Mouse (Mus musculus) myocyte (in vitro differentiated cells): ENCODE measurements around the gene Pard3. TPM values are rescaled to one million over a fixed set of nuclear protein-coding genes. Genes with fewer than 3 reads are reported as not detected.

Experiments used
- H3K27me3 ChIP-seq: one replicate; pipeline ENCODE4 v1.6.1; 2011; ENCODE audit not compliant: control insufficient read depth, insufficient read depth, insufficient read length
- H3K36me3 ChIP-seq: one replicate; pipeline ENCODE4 v1.6.1; 2011; ENCODE audit not compliant: control insufficient read depth, insufficient read depth
- H3K4me2 ChIP-seq: one replicate; pipeline ENCODE4 v1.6.1; 2011; ENCODE audit warnings: low read depth, control low read depth
- H3K4me3 ChIP-seq: one replicate; pipeline ENCODE4 v1.5.1; 2011; ENCODE audit warnings: mild to moderate bottlenecking, control low read depth, moderate library complexity
- H3K79me2 ChIP-seq: one replicate; pipeline ENCODE4 v1.6.1; 2011; ENCODE audit not compliant: control insufficient read depth, insufficient read depth
- H3ac ChIP-seq: one replicate; pipeline ENCODE4 v1.6.1; 2011; ENCODE audit not compliant: control insufficient read depth, insufficient read length
- CEBPB ChIP-seq: IDR thresholded peaks from 2 replicates; pipeline ENCODE4 v1.6.1; 2011; ENCODE audit warnings: mild to moderate bottlenecking, moderate library complexity; ENCODE audit not compliant: poor library complexity, insufficient read depth, severe bottlenecking
- E2F4 ChIP-seq: IDR thresholded peaks from one replicate; pipeline ENCODE4 v1.6.1; 2011; ENCODE audit warnings: mild to moderate bottlenecking, control low read depth, moderate library complexity; ENCODE audit not compliant: insufficient read depth
- MAX ChIP-seq: IDR thresholded peaks from one replicate; pipeline ENCODE4 v1.6.1; 2011; ENCODE audit warnings: low read depth, mild to moderate bottlenecking, control low read depth
- MYOD1 ChIP-seq, 3 experiments: IDR thresholded peaks; one replicate each; pipeline ENCODE4 v1.6.1; 2011; ENCODE audit warnings: control low read depth in 2 of 3, low read depth in 2 of 3, mild to moderate bottlenecking in 2 of 3, moderate library complexity in 1 of 3; ENCODE audit not compliant: insufficient read length in 2 of 3, control insufficient read depth in 1 of 3
- MYOG ChIP-seq, 3 experiments: IDR thresholded peaks; one replicate each; pipeline ENCODE4 v1.6.1; 2011; ENCODE audit warnings: control low read depth in 2 of 3, low read depth in 2 of 3, mild to moderate bottlenecking in 2 of 3; ENCODE audit not compliant: insufficient read length in 2 of 3, control insufficient read depth in 1 of 3, insufficient read depth in 1 of 3
- POLR2A ChIP-seq: IDR thresholded peaks from one replicate; pipeline ENCODE4 v1.6.1; 2011; ENCODE audit warnings: low read depth, mild to moderate bottlenecking, control low read depth, moderate library complexity; ENCODE audit not compliant: insufficient read length
- POLR2AphosphoS2 ChIP-seq: IDR thresholded peaks from one replicate; pipeline ENCODE4 v1.6.1; 2011; ENCODE audit warnings: low read depth, control low read depth; ENCODE audit not compliant: insufficient read length
- REST ChIP-seq: IDR thresholded peaks from one replicate; pipeline ENCODE4 v1.6.1; 2011; ENCODE audit warnings: mild to moderate bottlenecking, control low read depth, moderate library complexity; ENCODE audit not compliant: insufficient read depth, insufficient read length
- SRF ChIP-seq: IDR thresholded peaks from one replicate; pipeline ENCODE4 v1.6.1; 2011; ENCODE audit warnings: low read depth; ENCODE audit not compliant: control insufficient read depth, insufficient read length
- TCF12 ChIP-seq: IDR thresholded peaks from one replicate; pipeline ENCODE4 v1.6.1; 2011; ENCODE audit warnings: mild to moderate bottlenecking, control low read depth; ENCODE audit not compliant: poor library complexity, insufficient read depth, severe bottlenecking
- TCF3 ChIP-seq: IDR thresholded peaks from one replicate; pipeline ENCODE4 v1.6.1; 2011; ENCODE audit warnings: low read depth, control low read depth; ENCODE audit not compliant: insufficient read length
- USF1 ChIP-seq: IDR thresholded peaks from one replicate; pipeline ENCODE4 v1.6.1; 2011; ENCODE audit warnings: low read depth, mild to moderate bottlenecking, control low read depth, moderate library complexity
- polyA plus RNA-seq: library from polyadenylated mRNA; unstranded; fragments of >200 nt; fragmentation: generic; extraction: Trizol; gene quantifications from one replicate; pipeline ENCODE4 v1.2.1, GENCODE M21; 2012; ENCODE audit warnings: missing spikeins

The Pard3 gene
- polyA plus RNA-seq, 1 experiment: 24.3 TPM

DNA sequence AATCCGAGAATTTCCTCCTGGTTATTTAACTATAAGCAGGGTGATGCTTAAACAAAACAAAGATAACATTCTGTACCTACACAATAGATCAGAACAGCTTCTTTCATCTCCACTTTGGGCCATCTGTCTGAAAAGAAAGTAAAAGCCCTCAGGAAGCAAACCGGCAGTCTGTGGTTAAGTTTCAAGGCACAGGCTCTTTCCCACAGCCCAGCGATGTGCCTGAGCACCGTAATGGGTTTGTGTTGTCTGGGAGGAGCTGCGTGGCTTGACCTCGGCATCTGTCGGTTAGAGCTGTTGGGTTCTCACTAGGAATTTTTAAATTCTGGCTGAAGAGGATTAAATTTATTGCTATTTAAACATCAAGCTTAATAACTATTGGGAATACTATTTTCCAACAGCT, 436.5 kb downstream of the Pard3 start:
- no peak overlapping the region for H3ac ChIP-seq
- no peak overlapping the region for H3K4me2 ChIP-seq
- TF ChIP-seq POLR2A (no peak), TCF12 (no peak), SRF (no peak), MAX (no peak), POLR2AphosphoS2 (no peak), REST (no peak), TCF3 (no peak), CEBPB (no peak), MYOD1 (IDR thresholded peaks at IDR 0.05; ENCODE audit: control insufficient read depth in 1 of 3, insufficient read length in 2 of 3, low read depth in 2 of 3) (no peak), USF1 (no peak), E2F4 (no peak), MYOG (IDR thresholded peaks at IDR 0.05; ENCODE audit: control insufficient read depth in 1 of 3, insufficient read depth in 1 of 3, insufficient read length in 2 of 3, low read depth in 2 of 3) (no peak)
- no peak overlapping the region for H3K4me3 ChIP-seq
- H3K27me3 ChIP-seq: no peaks in the 10 kb centered on the region
- no peaks in the 10 kb centered on the region for H3K36me3 ChIP-seq
- no peaks in the 10 kb centered on the region for H3K79me2 ChIP-seq

DNA sequence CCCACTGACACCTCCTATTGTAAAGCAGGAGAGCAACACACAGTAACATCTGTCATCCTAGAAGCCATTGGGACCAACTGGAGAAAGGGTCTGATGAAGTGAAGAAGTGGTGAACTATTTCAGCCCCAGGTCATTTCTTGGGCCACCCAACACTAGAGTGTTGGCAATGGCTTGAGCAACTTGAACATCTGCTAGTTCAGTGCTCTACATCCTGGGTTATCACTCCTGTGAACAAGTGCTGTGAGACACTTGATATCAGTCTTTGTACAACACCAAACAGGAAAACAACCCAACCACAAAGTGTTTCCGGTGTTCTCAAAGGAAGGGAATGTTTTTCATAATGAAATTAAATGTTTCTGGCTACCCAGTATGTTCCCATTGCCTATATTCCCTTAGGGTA, 438.1 kb downstream of the Pard3 start:
- H3K27me3 ChIP-seq: no peaks in the 10 kb centered on the region
- TF ChIP-seq CEBPB (no peak), SRF (no peak), POLR2A (no peak), POLR2AphosphoS2 (no peak), MYOG (IDR thresholded peaks at IDR 0.05; ENCODE audit: control insufficient read depth in 1 of 3, insufficient read depth in 1 of 3, insufficient read length in 2 of 3, low read depth in 2 of 3) (no peak), TCF12 (no peak), MAX (no peak), TCF3 (no peak), E2F4 (no peak), USF1 (no peak), REST (no peak), MYOD1 (IDR thresholded peaks at IDR 0.05; ENCODE audit: control insufficient read depth in 1 of 3, insufficient read length in 2 of 3, low read depth in 2 of 3) (no peak)
- no peak overlapping the region for H3ac ChIP-seq
- H3K79me2 ChIP-seq: no peaks in the 10 kb centered on the region
- H3K36me3 ChIP-seq: no peaks in the 10 kb centered on the region
- no peak overlapping the region for H3K4me3 ChIP-seq
- no peak overlapping the region for H3K4me2 ChIP-seq

DNA sequence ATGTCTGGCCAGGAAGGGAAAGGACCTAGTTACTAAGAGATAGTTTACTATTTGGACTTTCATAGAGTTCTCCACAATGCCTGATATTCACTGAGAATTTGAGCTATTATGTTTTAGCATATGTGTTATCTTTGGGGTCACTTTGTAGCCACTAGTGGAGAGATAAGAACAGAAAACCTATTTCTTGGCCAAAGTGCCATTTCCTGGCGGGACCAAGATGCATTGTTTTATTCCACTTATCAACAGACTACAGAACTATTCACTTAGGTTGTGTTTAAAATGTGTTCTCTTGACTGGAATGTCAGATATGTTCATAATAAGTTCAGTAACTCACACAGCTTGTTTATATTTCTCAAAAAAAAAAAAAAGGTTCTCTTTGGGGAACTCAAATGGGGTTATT, 441.6 kb downstream of the Pard3 start:
- no peaks in the 10 kb centered on the region for H3K27me3 ChIP-seq
- H3K4me2 ChIP-seq: no peak overlapping the region
- TF ChIP-seq E2F4 (no peak), MYOG (IDR thresholded peaks at IDR 0.05; ENCODE audit: control insufficient read depth in 1 of 3, insufficient read depth in 1 of 3, insufficient read length in 2 of 3, low read depth in 2 of 3) (no peak), REST (no peak), TCF3 (no peak), TCF12 (no peak), MAX (no peak), SRF (no peak), POLR2AphosphoS2 (no peak), MYOD1 (IDR thresholded peaks at IDR 0.05; ENCODE audit: control insufficient read depth in 1 of 3, insufficient read length in 2 of 3, low read depth in 2 of 3) (no peak), CEBPB (no peak), POLR2A (no peak), USF1 (no peak)
- H3K4me3 ChIP-seq: no peak overlapping the region
- no peak overlapping the region for H3ac ChIP-seq
- no peaks in the 10 kb centered on the region for H3K79me2 ChIP-seq
- no peaks in the 10 kb centered on the region for H3K36me3 ChIP-seq

DNA sequence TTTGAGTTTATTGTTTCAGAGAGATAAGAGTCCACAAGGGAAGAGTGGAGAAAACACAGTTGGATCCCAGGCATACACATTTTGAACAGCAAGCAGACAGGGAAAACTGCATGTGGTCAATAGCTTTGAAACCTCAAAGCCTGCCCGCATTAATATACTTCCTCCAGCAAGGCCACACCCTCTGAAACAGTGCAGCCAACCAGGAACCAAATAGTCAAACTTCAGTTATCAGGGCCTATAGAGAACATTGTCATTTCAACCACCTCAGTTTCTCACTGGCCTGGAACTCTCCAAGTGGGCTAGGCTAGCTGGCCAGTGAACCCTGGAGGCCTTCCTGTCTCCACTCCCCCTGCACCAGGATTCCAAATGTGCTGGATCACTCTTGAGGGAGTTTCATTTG, 442.6 kb downstream of the Pard3 start:
- Histone ChIP-seq H3K79me2 (no peaks in the 10 kb centered on the region), H3K27me3 (no peaks in the 10 kb centered on the region), H3K4me3 (no peak overlapping the region), H3K4me2 (no peak overlapping the region), H3ac (no peak overlapping the region), H3K36me3 (no peaks in the 10 kb centered on the region)
- TF ChIP-seq TCF3 (no peak), TCF12 (no peak), MAX (no peak), CEBPB (no peak), REST (no peak), E2F4 (no peak), POLR2A (no peak), SRF (no peak), USF1 (no peak), MYOD1 (IDR thresholded peaks at IDR 0.05; ENCODE audit: control insufficient read depth in 1 of 3, insufficient read length in 2 of 3, low read depth in 2 of 3) (no peak), POLR2AphosphoS2 (no peak), MYOG (IDR thresholded peaks at IDR 0.05; ENCODE audit: control insufficient read depth in 1 of 3, insufficient read depth in 1 of 3, insufficient read length in 2 of 3, low read depth in 2 of 3) (no peak)

DNA sequence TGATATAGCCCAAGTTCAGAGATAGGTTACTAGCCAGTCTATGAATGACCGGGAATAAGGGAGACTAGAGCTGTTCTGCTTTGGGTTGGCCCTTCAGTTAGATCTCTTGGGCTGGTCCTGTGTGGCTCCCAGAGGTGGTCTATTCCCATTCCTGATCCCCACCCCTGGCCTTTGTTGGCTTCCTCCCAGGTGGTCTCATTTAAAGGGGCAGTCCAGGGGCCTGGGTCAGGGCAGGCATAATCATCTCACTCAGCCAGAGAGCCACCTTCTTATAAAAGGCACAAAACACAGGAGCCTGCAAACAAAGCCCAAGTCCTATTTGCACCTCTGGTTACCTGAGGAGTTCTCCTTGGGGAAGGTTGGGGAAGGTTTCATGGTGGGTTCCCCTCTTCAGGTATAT, 447.6 kb downstream of the Pard3 start:
- H3K4me3 ChIP-seq: no peak overlapping the region
- H3K27me3 ChIP-seq: no peaks in the 10 kb centered on the region
- no peak overlapping the region for H3K4me2 ChIP-seq
- no peaks in the 10 kb centered on the region for H3K79me2 ChIP-seq
- H3K36me3 ChIP-seq: no peaks in the 10 kb centered on the region
- TF ChIP-seq CEBPB: no peak
- no peak for TF ChIP-seq MAX
- TF ChIP-seq POLR2AphosphoS2: no peak
- no peak for TF ChIP-seq SRF
- TF ChIP-seq REST: no peak
- TF ChIP-seq POLR2A: no peak
- TF ChIP-seq USF1: no peak
- no peak for TF ChIP-seq TCF12
- no peak for TF ChIP-seq E2F4
- no peak for TF ChIP-seq TCF3
- no peak for TF ChIP-seq MYOG (IDR thresholded peaks at IDR 0.05; ENCODE audit: control insufficient read depth in 1 of 3, insufficient read depth in 1 of 3, insufficient read length in 2 of 3, low read depth in 2 of 3)
- no peak for TF ChIP-seq MYOD1 (IDR thresholded peaks at IDR 0.05; ENCODE audit: control insufficient read depth in 1 of 3, insufficient read length in 2 of 3, low read depth in 2 of 3)
- no peak overlapping the region for H3ac ChIP-seq
